Mouse (Mus musculus) cerebellum, adult 2 months (tissue): ENCODE measurements around the gene Plxna1.

ENCODE experiments used
- CTCF ChIP-seq: fragments of 200-500 bp; IDR thresholded peaks from 2 replicates; pipeline ENCODE4 v1.5.1; 2011; ENCODE audit warnings: low read depth, mild to moderate bottlenecking, control low read depth, low read length, moderate library complexity, borderline replicate concordance; ENCODE audit not compliant: insufficient read depth
- POLR2A ChIP-seq: fragments of 200-500 bp; IDR thresholded peaks from 2 replicates; pipeline ENCODE4 v1.6.1; 2011; ENCODE audit warnings: low read length, control low read depth, borderline replicate concordance; ENCODE audit not compliant: insufficient read depth

DNA sequence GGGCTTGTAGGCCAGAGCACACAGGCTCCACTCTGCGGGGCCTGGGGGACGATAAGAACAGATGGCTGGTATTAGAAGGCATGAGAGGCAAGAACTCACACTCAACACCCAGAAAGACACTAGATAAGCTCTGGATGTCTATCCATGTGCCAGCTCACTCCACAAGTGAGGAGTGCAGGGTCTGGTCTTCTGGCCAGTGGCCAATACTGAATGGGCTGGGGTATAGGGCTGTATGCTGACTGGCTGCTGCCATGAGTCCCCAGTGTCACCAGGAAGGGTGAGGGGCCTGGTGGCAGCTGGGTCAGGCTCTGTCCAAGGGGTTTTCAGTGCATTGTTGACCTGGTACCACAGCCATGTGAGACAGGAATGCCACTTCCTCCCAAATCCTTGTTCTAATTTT is 22.3 kb upstream of the Plxna1 start:
- TF ChIP-seq CTCF: no peak
- TF ChIP-seq POLR2A: no peak
